Mouse (Mus musculus): ENCODE measurements around the gene Nr1i2. TPM values are rescaled to one million over a fixed set of nuclear protein-coding genes. Genes with fewer than 3 reads are reported as not detected.

Gene Nr1i2
- total and polyA plus RNA-seq, 3 experiments: not detected

GRCm38 (mm10) chr16:38329340-38329739, 34.7 kb upstream of the Nr1i2 start:
- H3K27me3 ChIP-seq (ENCODE audit: control insufficient read depth in 1 of 2, insufficient read depth in 2 of 2, low read length in 2 of 2): peaks cover 0 to under 1% of the 10 kb centered on the region in 2 experiments; a peak in 3 of 4 replicates
- DNase-seq (ENCODE audit: low read depth, low spot score): no peak
- no peak overlapping the region for H3K27ac ChIP-seq (ENCODE audit: control insufficient read depth, low read depth, low read length)
- H3K79me2 ChIP-seq (ENCODE audit: control insufficient read depth, insufficient read depth, low read length, poor library complexity): no peaks in the 10 kb centered on the region
- H3K9ac ChIP-seq (ENCODE audit: control insufficient read depth, low read depth, low read length, poor library complexity, severe bottlenecking): no peak overlapping the region
- H3K36me3 ChIP-seq (ENCODE audit: control insufficient read depth in 1 of 2, insufficient read depth in 2 of 2, low read length in 2 of 2): peaks cover 0 to 4% of the 10 kb centered on the region in 2 experiments; a peak in 2 of 4 replicates
- no peak overlapping the region for H3K4me3 ChIP-seq (ENCODE audit: control insufficient read depth in 1 of 2, insufficient read depth in 1 of 2, low read depth in 2 of 2, low read length in 2 of 2)
- TF ChIP-seq EP300 (IDR thresholded peaks at IDR 0.05; ENCODE audit: low read depth in 1 of 2, low read length in 2 of 2) (no peak), USF2 (IDR thresholded peaks at IDR 0.05; ENCODE audit: borderline replicate concordance in 1 of 2, insufficient read depth in 1 of 2, low read depth in 1 of 2, low read length in 2 of 2) (no peak), CTCF (IDR thresholded peaks at IDR 0.05 in 2 of 3, conservative IDR thresholded peaks at IDR 0.05 in 1 of 3; ENCODE audit: control insufficient read depth in 1 of 3, insufficient read depth in 1 of 3, low read depth in 2 of 3, low read length in 3 of 3, poor library complexity in 1 of 3, severe bottlenecking in 1 of 3) (peak in 2 of 3 experiments; percentile 29 to 49; a peak in 5 of 6 replicates), GABPA (IDR thresholded peaks at IDR 0.05; ENCODE audit: low read depth, low read length) (no peak), BHLHE40 (IDR thresholded peaks at IDR 0.05; ENCODE audit: borderline replicate concordance, low read depth, low read length) (no peak), HCFC1 (IDR thresholded peaks at IDR 0.05; ENCODE audit: low read depth, low read length) (no peak), POLR2AphosphoS5 (IDR thresholded peaks at IDR 0.05; ENCODE audit: borderline replicate concordance, low read depth, low read length) (no peak), NELFE (IDR thresholded peaks at IDR 0.05; ENCODE audit: low read depth, low read length) (no peak), SMC3 (IDR thresholded peaks at IDR 0.05; ENCODE audit: low read depth, low read length) (0 out of 2 replicates have a peak, but pooled peaks have one; percentile 4)
- peaks cover 0 to 6% of the 10 kb centered on the region in 2 experiments; a peak in 1 of 4 replicates for H3K4me1 ChIP-seq (ENCODE audit: control insufficient read depth in 1 of 2, insufficient read depth in 2 of 2, low read length in 2 of 2)
- H3K9me3 ChIP-seq (replicated peaks; ENCODE audit: insufficient read depth, low read length): no peaks in the 10 kb centered on the region

DNA sequence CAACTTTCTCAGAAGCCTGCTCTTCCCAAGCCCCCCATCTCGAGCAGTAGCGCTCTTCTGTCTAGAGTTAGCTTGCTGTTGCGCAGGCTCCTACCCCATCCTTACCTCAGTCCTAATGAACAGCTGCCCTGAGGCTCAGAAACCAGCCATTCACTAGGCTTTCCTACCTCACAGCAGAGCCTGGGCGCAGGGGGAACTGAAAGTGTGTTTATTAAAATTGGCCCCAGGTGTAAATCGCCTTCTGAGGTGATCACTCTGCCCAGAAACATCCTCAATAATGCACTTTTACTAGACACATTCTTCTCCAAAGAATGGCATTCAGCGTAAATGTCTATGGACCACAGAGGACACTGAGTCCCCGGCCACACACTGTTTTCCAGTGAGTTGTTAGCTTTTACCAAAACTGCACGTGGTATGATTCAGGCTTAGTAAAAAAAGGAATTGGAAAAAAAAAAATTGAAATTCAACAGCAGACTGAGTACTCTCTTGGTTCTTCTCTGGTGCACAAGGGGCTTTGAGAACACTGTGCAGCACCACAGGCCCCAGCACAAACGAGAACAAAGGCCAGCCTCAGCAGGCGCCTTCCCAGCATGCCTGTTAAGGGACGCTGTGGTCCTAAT, 32.3 kb upstream of the Nr1i2 start:
- H3K4me1 ChIP-seq (ENCODE audit: control insufficient read depth in 1 of 2, insufficient read depth in 2 of 2, low read length in 2 of 2): no peaks in the 10 kb centered on the region
- H3K9me3 ChIP-seq (replicated peaks; ENCODE audit: insufficient read depth, low read length): no peaks in the 10 kb centered on the region
- TF ChIP-seq BHLHE40 (IDR thresholded peaks at IDR 0.05; ENCODE audit: borderline replicate concordance, low read depth, low read length) (no peak), TBP (IDR thresholded peaks at IDR 0.05; ENCODE audit: low read depth, low read length) (no peak), MYC (IDR thresholded peaks at IDR 0.05; ENCODE audit: low read depth, low read length) (no peak)
- no peaks in the 10 kb centered on the region for H3K79me2 ChIP-seq (ENCODE audit: control insufficient read depth, insufficient read depth, low read length, poor library complexity)
- no peak overlapping the region for H3K4me3 ChIP-seq (ENCODE audit: control insufficient read depth in 1 of 2, insufficient read depth in 1 of 2, low read depth in 2 of 2, low read length in 2 of 2)
- H3K27me3 ChIP-seq (ENCODE audit: control insufficient read depth in 1 of 2, insufficient read depth in 2 of 2, low read length in 2 of 2): peaks cover 0 to 3% of the 10 kb centered on the region in 2 experiments; a peak in 1 of 4 replicates
- no peak overlapping the region for H3K27ac ChIP-seq (ENCODE audit: control insufficient read depth, low read depth, low read length)
- no peak overlapping the region for H3K9ac ChIP-seq (ENCODE audit: control insufficient read depth, low read depth, low read length, poor library complexity, severe bottlenecking)
- no peaks in the 10 kb centered on the region for H3K36me3 ChIP-seq (ENCODE audit: control insufficient read depth in 1 of 2, insufficient read depth in 2 of 2, low read length in 2 of 2)
- DNase-seq (ENCODE audit: low read depth, low spot score): no peak

DNA sequence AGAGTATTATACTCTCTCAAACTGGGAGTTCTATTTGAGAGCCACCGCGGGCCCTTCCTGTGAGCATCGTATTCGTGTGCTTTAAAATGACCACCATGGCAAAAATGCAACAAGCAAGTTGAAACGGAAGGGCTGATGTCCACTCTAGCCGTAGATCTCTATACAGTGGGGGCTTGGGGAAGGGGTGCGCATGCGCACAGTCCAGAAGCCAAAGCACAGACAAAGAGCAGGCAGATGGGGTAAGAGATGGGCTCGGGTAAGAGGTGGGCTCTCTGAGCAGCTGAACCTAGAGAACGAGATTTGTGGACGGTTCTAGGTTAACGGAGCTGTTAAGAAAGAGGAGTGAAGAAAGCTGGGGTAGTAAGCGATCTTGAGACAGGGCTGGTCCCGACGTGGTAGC, 29.7 kb upstream of the Nr1i2 start:
- no peak for DNase-seq (ENCODE audit: low read depth, low spot score)
- Histone ChIP-seq H3K27ac (ENCODE audit: control insufficient read depth, low read depth, low read length) (no peak overlapping the region), H3K36me3 (ENCODE audit: control insufficient read depth in 1 of 2, insufficient read depth in 2 of 2, low read length in 2 of 2) (no peaks in the 10 kb centered on the region), H3K27me3 (ENCODE audit: control insufficient read depth in 1 of 2, insufficient read depth in 2 of 2, low read length in 2 of 2) (peaks cover 0 to 3% of the 10 kb centered on the region in 2 experiments; a peak in 1 of 4 replicates), H3K4me3 (ENCODE audit: control insufficient read depth in 1 of 2, insufficient read depth in 1 of 2, low read depth in 2 of 2, low read length in 2 of 2) (no peak overlapping the region), H3K4me1 (ENCODE audit: control insufficient read depth in 1 of 2, insufficient read depth in 2 of 2, low read length in 2 of 2) (no peaks in the 10 kb centered on the region), H3K9me3 (replicated peaks; ENCODE audit: insufficient read depth, low read length) (no peaks in the 10 kb centered on the region), H3K9ac (ENCODE audit: control insufficient read depth, low read depth, low read length, poor library complexity, severe bottlenecking) (no peak overlapping the region), H3K79me2 (ENCODE audit: control insufficient read depth, insufficient read depth, low read length, poor library complexity) (no peaks in the 10 kb centered on the region)
- no peak for TF ChIP-seq MEF2A (IDR thresholded peaks at IDR 0.05; ENCODE audit: extremely low read depth, insufficient replicate concordance, low read depth, low read length, poor library complexity, severe bottlenecking)
- TF ChIP-seq HCFC1 (IDR thresholded peaks at IDR 0.05; ENCODE audit: low read depth, low read length): no peak
- TF ChIP-seq GATA1 (IDR thresholded peaks at IDR 0.05; ENCODE audit: low read depth, low read length): no peak
- TF ChIP-seq POLR2A (IDR thresholded peaks at IDR 0.05; ENCODE audit: control insufficient read depth in 1 of 2, insufficient read depth in 1 of 2, low read depth in 1 of 2, low read length in 2 of 2, poor library complexity in 1 of 2): no peak
- no peak for TF ChIP-seq MYB (IDR thresholded peaks at IDR 0.05; ENCODE audit: low read depth, low read length)
- no peak for TF ChIP-seq SIN3A (IDR thresholded peaks at IDR 0.05; ENCODE audit: low read length)
- no peak for TF ChIP-seq JUND (IDR thresholded peaks at IDR 0.05; ENCODE audit: low read depth, low read length)
- TF ChIP-seq MXI1 (IDR thresholded peaks at IDR 0.05; ENCODE audit: low read depth, low read length): no peak
- TF ChIP-seq TAL1 (IDR thresholded peaks at IDR 0.05; ENCODE audit: low read length): no peak
- no peak for TF ChIP-seq RAD21 (IDR thresholded peaks at IDR 0.05; ENCODE audit: low read depth, low read length)

All from MEL (cell line).